In the genomic region with DNA sequence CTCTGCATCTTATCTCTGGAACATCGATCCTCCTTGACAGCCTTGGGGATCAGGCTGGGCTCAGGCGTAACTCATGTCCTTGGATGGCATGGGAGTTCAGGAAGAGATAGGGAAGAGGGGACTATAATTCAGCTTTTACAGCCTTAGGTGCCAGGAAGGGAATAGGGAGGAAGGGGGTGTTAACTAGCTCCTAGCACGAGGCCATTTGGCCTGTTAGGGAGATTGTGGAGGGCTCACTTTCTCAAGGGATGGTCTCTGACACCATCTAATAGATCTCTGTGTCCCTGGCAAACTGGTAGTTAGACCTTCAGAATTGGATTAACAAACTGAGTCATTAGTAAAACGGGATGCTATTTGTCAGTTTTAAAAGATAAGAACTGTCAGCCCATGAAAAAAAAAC, we compare ENCODE assay signal across 5 mouse cellular contexts.
DNase-seq lines count a peak whose midpoint lies in the region.

No protein-coding gene starts in this region.

- peak; percentile 44 to 89 for DNase-seq in adrenal gland, adult (ENCODE audit: inconsistent age in 2 of 2, low spot score in 1 of 2)
- peak; percentile 65 for DNase-seq in adrenal gland, adult 2 months
- peak; percentile 42 for DNase-seq in adrenal gland, adult 8-10 months
- DNase-seq in adrenal gland, postnatal 10 days, result peak; percentile 16
- peak; percentile 29 for DNase-seq in adrenal gland, postnatal 14 days

Comparison
In these comparisons a context has a peak if more than half of its experiments do, and no peak if none do; other contexts are left out.
1. Peak in every context shown above with its lines: DNase-seq.
2. DNase-seq: peak in every context shown above with its lines; median percentile 66 in adrenal gland, adult; 65 in adrenal gland, adult 2 months; 42 in adrenal gland, adult 8-10 months; 29 in adrenal gland, postnatal 14 days; 16 in adrenal gland, postnatal 10 days.